Mouse (Mus musculus): ENCODE data around the gene Tcaf3. TPM values are rescaled to one million over a fixed set of nuclear protein-coding genes. Genes with fewer than 3 reads are reported as not detected.
A peak's percentile ranks its signal among the peaks of the same experiment; 100 is the strongest.

Gene Tcaf3
- not detected in 2 replicates for polyA plus RNA-seq (2012; rRNA removed)

GRCm38 (mm10) chr6:42597592-42597991, at the start of gene Tcaf3:
Gene Tcaf3 (minus strand): TSS chr6:42597692.
- 57% methylated on average over 4 of the region's 4 CpGs for WGBS
- H3K4me3 ChIP-seq (replicated peaks; ENCODE audit: extremely low read depth, low read depth, low read length), result no peak within 1 kb of the TSS
- TF ChIP-seq POLR2A (IDR thresholded peaks at IDR 0.05; ENCODE audit: borderline replicate concordance, extremely low read depth, low read depth, low read length), result no peak
- TF ChIP-seq CTCF (IDR thresholded peaks at IDR 0.05; ENCODE audit: insufficient read depth, low read length), result no peak
- no peaks in the 10 kb centered on the region for H3K4me1 ChIP-seq (ENCODE audit: control insufficient read depth, insufficient read depth, low read length)
- no peak for DNase-seq

- TF ChIP-seq POLR2A (IDR thresholded peaks at IDR 0.05; ENCODE audit: borderline replicate concordance, extremely low read depth, low read depth, low read length) (peak; percentile 27; the same call in 1 of the 2 replicates), CTCF (IDR thresholded peaks at IDR 0.05; ENCODE audit: insufficient read depth, low read length) (peak; percentile 89)
- WGBS, result under 1% methylated on average over 23 of the region's 23 CpGs
- Histone ChIP-seq H3K4me3 (replicated peaks; ENCODE audit: extremely low read depth, low read depth, low read length) (peak within 1 kb of the TSS; percentile 61), H3K4me1 (ENCODE audit: control insufficient read depth, insufficient read depth, low read length) (no peaks in the 10 kb centered on the region)
- DNase-seq, result peak; percentile 88
These were observed 47.5 kb upstream of the Tcaf3 start, which contains the start of gene Tcaf2 for GRCm38 (mm10) chr6:42644912-42645549. Gene Tcaf2 (minus strand): TSS chr6:42645254.

GRCm38 (mm10) chr6:42634393-42634792, 36.9 kb upstream of the Tcaf3 start:
- 84% methylated on average over 5 of the region's 5 CpGs for WGBS
- Histone ChIP-seq H3K4me3 (replicated peaks; ENCODE audit: extremely low read depth, low read depth, low read length) (no peak overlapping the region), H3K4me1 (ENCODE audit: control insufficient read depth, insufficient read depth, low read length) (no peaks in the 10 kb centered on the region)
- TF ChIP-seq CTCF (IDR thresholded peaks at IDR 0.05; ENCODE audit: insufficient read depth, low read length) (no peak), POLR2A (IDR thresholded peaks at IDR 0.05; ENCODE audit: borderline replicate concordance, extremely low read depth, low read depth, low read length) (no peak)
- DNase-seq, result no peak

GRCm38 (mm10) chr6:42631395-42631794, 33.9 kb upstream of the Tcaf3 start:
- no peak for DNase-seq
- H3K4me1 ChIP-seq (ENCODE audit: control insufficient read depth, insufficient read depth, low read length), result no peaks in the 10 kb centered on the region
- TF ChIP-seq CTCF (IDR thresholded peaks at IDR 0.05; ENCODE audit: insufficient read depth, low read length) (no peak), POLR2A (IDR thresholded peaks at IDR 0.05; ENCODE audit: borderline replicate concordance, extremely low read depth, low read depth, low read length) (no peak)
- 61% methylated on average over 4 of the region's 4 CpGs for WGBS
- H3K4me3 ChIP-seq (replicated peaks; ENCODE audit: extremely low read depth, low read depth, low read length), result no peak overlapping the region

- Histone ChIP-seq H3K4me3 (replicated peaks; ENCODE audit: extremely low read depth, low read depth, low read length) (no peak overlapping the region), H3K4me1 (ENCODE audit: control insufficient read depth, insufficient read depth, low read length) (no peaks in the 10 kb centered on the region)
- 80% methylated on average over 2 of the region's 2 CpGs for WGBS
- DNase-seq, result no peak
- TF ChIP-seq CTCF (IDR thresholded peaks at IDR 0.05; ENCODE audit: insufficient read depth, low read length) (no peak), POLR2A (IDR thresholded peaks at IDR 0.05; ENCODE audit: borderline replicate concordance, extremely low read depth, low read depth, low read length) (no peak)
These were observed 19.4 kb upstream of the Tcaf3 start for GRCm38 (mm10) chr6:42616904-42617303.

GRCm38 (mm10) chr6:42612218-42612617, 14.7 kb upstream of the Tcaf3 start:
- TF ChIP-seq POLR2A (IDR thresholded peaks at IDR 0.05; ENCODE audit: borderline replicate concordance, extremely low read depth, low read depth, low read length) (no peak), CTCF (IDR thresholded peaks at IDR 0.05; ENCODE audit: insufficient read depth, low read length) (peak; percentile 44; the same call in 1 of the 2 replicates)
- Histone ChIP-seq H3K4me1 (ENCODE audit: control insufficient read depth, insufficient read depth, low read length) (no peaks in the 10 kb centered on the region), H3K4me3 (replicated peaks; ENCODE audit: extremely low read depth, low read depth, low read length) (no peak overlapping the region)
- DNase-seq, result no peak

- H3K4me3 ChIP-seq (replicated peaks; ENCODE audit: extremely low read depth, low read depth, low read length), result no peak overlapping the region
- 25% methylated on average over 4 of the region's 4 CpGs for WGBS
- DNase-seq, result no peak
- no peak for TF ChIP-seq POLR2A (IDR thresholded peaks at IDR 0.05; ENCODE audit: borderline replicate concordance, extremely low read depth, low read depth, low read length)
- no peak for TF ChIP-seq CTCF (IDR thresholded peaks at IDR 0.05; ENCODE audit: insufficient read depth, low read length)
- no peaks in the 10 kb centered on the region for H3K4me1 ChIP-seq (ENCODE audit: control insufficient read depth, insufficient read depth, low read length)
These were observed 13.5 kb upstream of the Tcaf3 start for GRCm38 (mm10) chr6:42610954-42611522.

GRCm38 (mm10) chr6:42593138-42593882, 4.2 kb downstream of the Tcaf3 start:
- TF ChIP-seq POLR2A (IDR thresholded peaks at IDR 0.05; ENCODE audit: borderline replicate concordance, extremely low read depth, low read depth, low read length), result no peak
- no peak for TF ChIP-seq CTCF (IDR thresholded peaks at IDR 0.05; ENCODE audit: insufficient read depth, low read length)
- H3K4me1 ChIP-seq (ENCODE audit: control insufficient read depth, insufficient read depth, low read length), result no peaks in the 10 kb centered on the region
- DNase-seq, result no peak
- WGBS, result 79% methylated on average over 17 of the region's 17 CpGs
- H3K4me3 ChIP-seq (replicated peaks; ENCODE audit: extremely low read depth, low read depth, low read length), result no peak overlapping the region

- no peak for DNase-seq
- H3K4me3 ChIP-seq (replicated peaks; ENCODE audit: extremely low read depth, low read depth, low read length), result no peak overlapping the region
- no peak for TF ChIP-seq CTCF (IDR thresholded peaks at IDR 0.05; ENCODE audit: insufficient read depth, low read length)
- TF ChIP-seq POLR2A (IDR thresholded peaks at IDR 0.05; ENCODE audit: borderline replicate concordance, extremely low read depth, low read depth, low read length), result no peak
- WGBS, result 78% methylated on average over 5 of the region's 5 CpGs
- peaks cover 2% of the 10 kb centered on the region; the same call in 1 of the 2 replicates for H3K4me1 ChIP-seq (ENCODE audit: control insufficient read depth, insufficient read depth, low read length)
These were observed 10.9 kb downstream of the Tcaf3 start for GRCm38 (mm10) chr6:42586569-42586968.
